Mouse (Mus musculus): Measurements from ENCODE around the gene Rbm43. TPM values are rescaled to one million over a fixed set of nuclear protein-coding genes. Genes with fewer than 3 reads are reported as not detected.

The Rbm43 gene
- polyA plus RNA-seq, 1 experiment = not detected

DNA sequence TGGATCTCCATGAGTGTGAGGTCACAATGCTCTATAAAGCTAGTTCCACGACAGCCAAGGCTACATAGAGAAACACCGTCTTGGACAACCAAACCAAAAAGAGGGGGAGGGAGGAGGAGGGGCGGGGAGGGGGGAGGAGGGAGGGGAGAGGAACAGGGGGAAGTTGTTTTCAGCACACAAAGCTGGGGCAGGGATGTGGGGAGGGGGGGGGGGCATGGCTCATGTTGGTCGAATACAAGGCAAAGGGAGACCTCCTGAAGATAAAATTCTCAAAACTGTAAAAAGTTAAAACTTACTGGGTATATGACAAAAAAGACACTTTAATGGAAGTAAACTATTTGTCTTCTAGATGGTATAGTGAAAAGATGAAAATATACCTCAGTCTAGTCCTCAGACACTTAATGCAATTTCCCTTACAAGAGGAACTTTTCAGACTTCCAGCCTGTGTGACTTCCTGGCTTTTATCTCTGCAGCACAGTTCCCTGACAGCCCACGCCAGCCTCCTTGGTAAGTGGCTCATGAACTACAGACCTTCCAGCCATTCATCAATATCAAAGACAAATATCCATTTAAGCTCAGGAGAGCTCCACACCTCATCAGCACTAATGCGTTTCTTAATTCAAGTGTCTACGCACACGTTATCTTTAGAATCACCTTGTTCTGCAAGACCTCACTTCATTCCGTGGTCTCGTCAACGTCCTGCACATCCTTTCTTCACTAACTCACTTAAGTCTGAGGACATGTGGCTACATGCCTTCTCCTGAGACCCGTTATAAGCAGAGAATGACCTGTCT lies 1.4 kb downstream of the Rbm43 start:
- no peak overlapping the region for H3K4me3 ChIP-seq (ENCODE audit: insufficient read depth, low read depth, low read length)
- 74% methylated on average over 12 of the region's 12 CpGs for WGBS
- no peaks in the 10 kb centered on the region; the same call in 1 of the 2 replicates for H3K4me1 ChIP-seq (ENCODE audit: control insufficient read depth, insufficient read depth, low read length)
- TF ChIP-seq POLR2A (IDR thresholded peaks at IDR 0.05; ENCODE audit: insufficient read depth, low read depth, low read length) = no peak
- TF ChIP-seq CTCF (IDR thresholded peaks at IDR 0.05; ENCODE audit: insufficient read depth, low read depth, low read length) = no peak
- no peak overlapping the region for H3K27ac ChIP-seq (ENCODE audit: insufficient read depth, low read depth, low read length)

DNA sequence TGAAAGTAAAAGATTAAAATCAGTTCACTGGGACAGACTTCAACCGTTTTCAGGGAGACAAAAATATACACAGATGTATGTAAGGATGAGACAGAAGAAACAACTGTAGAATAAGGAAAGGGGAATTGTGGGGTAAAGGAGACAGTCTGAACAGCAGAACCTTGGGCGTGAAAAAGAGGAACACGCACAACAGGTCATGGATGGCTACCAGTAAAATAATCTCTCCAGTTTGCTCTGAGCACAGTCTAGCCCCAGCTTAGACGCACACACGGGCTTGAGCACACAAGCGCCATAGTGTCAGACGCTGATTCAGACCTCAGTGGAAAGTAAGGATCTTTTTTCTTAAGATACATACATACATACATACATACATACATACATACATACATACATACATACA lies 3.7 kb downstream of the Rbm43 start:
- WGBS = 87% methylated on average over 7 of the region's 7 CpGs
- H3K4me3 ChIP-seq (ENCODE audit: insufficient read depth, low read depth, low read length) = no peak overlapping the region
- H3K27ac ChIP-seq (ENCODE audit: insufficient read depth, low read depth, low read length) = no peak overlapping the region
- no peaks in the 10 kb centered on the region; the same call in 1 of the 2 replicates for H3K4me1 ChIP-seq (ENCODE audit: control insufficient read depth, insufficient read depth, low read length)
- no peak for TF ChIP-seq CTCF (IDR thresholded peaks at IDR 0.05; ENCODE audit: insufficient read depth, low read depth, low read length)
- TF ChIP-seq POLR2A (IDR thresholded peaks at IDR 0.05; ENCODE audit: insufficient read depth, low read depth, low read length) = no peak

DNA sequence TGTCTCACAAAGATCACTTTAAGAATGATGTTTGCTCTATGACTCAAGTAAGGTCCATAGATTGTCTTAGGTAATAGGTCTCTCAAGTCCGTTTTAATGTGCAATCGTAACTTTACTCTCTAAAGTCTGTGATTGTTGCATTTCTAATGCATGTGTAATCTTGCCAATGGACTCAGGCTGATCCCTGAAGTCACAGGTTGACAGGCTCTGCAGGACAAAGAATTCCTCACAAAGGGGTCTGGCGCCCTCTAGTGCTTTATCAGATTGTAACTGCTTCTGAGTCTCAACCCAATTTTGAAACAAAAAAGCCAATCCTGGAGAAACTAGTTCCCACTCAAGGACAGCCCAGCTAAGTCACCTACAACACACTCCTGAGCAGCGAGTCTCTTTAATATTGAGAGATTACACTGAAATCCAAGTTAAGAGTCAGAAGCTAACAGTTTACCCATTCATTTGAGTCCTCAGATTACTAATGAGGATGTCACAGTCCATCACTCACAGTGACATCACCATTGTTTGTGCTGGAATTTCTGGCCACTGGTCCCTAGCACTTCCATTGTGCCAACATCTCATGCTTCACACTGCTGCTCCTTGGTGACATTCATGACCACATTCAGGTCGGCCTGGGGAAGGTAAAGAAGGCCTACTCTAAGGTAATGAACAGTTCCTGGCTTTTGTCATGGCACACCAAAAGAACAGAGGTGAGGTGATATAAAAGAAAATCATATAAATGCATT lies 19.9 kb downstream of the Rbm43 start:
- TF ChIP-seq POLR2A (IDR thresholded peaks at IDR 0.05; ENCODE audit: insufficient read depth, low read depth, low read length) = no peak
- no peak for TF ChIP-seq CTCF (IDR thresholded peaks at IDR 0.05; ENCODE audit: insufficient read depth, low read depth, low read length)
- no peaks in the 10 kb centered on the region for H3K4me1 ChIP-seq (ENCODE audit: control insufficient read depth, insufficient read depth, low read length)
- no peak overlapping the region for H3K4me3 ChIP-seq (ENCODE audit: insufficient read depth, low read depth, low read length)
- no peak overlapping the region for H3K27ac ChIP-seq (ENCODE audit: insufficient read depth, low read depth, low read length)
- WGBS = 13% methylated on average over 5 of the region's 5 CpGs

DNA sequence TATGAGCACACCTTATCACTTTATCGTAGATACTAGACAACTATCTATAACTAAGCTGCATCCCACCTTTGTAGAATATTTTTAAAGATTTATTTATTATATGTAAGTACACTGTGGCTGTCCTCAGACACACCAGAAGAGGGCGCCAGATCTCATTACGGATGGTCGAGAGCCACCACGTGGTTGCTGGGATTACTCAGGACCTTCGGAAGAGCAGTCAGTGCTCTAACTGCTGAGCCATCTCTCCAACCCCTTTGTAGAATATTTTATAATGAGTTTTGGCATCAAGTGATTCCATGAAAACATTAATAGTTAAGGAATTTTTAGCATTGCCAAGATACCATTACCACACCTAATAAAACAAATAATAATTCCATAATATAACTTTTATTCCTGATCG lies 20.4 kb downstream of the Rbm43 start:
- TF ChIP-seq POLR2A (IDR thresholded peaks at IDR 0.05; ENCODE audit: insufficient read depth, low read depth, low read length) = no peak
- TF ChIP-seq CTCF (IDR thresholded peaks at IDR 0.05; ENCODE audit: insufficient read depth, low read depth, low read length) = no peak
- 55% methylated on average over 7 of the region's 7 CpGs for WGBS
- H3K27ac ChIP-seq (ENCODE audit: insufficient read depth, low read depth, low read length) = no peak overlapping the region
- H3K4me3 ChIP-seq (ENCODE audit: insufficient read depth, low read depth, low read length) = no peak overlapping the region
- H3K4me1 ChIP-seq (ENCODE audit: control insufficient read depth, insufficient read depth, low read length) = no peaks in the 10 kb centered on the region

DNA sequence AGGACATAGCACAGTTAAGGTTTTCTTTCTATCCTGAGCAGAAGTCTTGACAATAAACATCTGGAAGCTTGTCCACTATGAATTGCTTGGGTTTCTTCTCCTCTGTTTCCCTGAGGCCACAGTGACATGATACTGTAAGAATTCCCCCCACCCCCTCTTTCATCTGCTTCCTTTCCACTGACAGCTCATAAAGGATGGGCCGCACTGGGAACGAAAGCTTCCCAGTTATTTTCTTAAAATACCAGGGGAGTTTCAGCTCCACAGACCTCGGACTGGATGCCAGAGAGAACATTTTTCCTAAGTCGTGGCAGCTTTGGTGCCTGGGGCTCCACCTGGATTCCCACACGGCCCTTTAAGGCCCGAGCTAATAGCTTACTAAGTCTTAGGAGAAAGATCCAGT lies 22.2 kb downstream of the Rbm43 start:
- Histone ChIP-seq H3K27ac (ENCODE audit: insufficient read depth, low read depth, low read length) (no peak overlapping the region), H3K4me3 (ENCODE audit: insufficient read depth, low read depth, low read length) (no peak overlapping the region), H3K4me1 (ENCODE audit: control insufficient read depth, insufficient read depth, low read length) (no peaks in the 10 kb centered on the region)
- WGBS = 68% methylated on average over 6 of the region's 6 CpGs
- TF ChIP-seq CTCF (IDR thresholded peaks at IDR 0.05; ENCODE audit: insufficient read depth, low read depth, low read length) = no peak
- no peak for TF ChIP-seq POLR2A (IDR thresholded peaks at IDR 0.05; ENCODE audit: insufficient read depth, low read depth, low read length)

DNA sequence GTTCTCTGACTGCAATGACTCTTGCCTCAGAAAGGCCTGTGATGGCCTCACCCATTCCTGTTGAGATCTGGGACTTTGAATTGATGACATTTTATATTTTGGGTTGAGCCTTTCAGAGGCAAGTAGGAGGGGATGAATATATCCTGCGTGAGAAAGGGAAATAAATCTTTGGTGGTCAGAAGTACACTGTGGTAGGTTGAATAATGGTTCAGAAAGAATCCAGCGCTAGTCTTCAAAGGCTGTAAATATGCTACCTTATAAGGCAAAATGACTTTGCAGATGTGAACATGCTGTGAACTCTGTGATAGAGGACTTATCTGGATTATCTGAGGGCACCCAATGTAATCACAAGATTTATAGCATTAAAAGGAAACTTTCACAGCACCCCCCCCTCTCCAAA lies 23.1 kb downstream of the Rbm43 start:
- no peak overlapping the region for H3K27ac ChIP-seq (ENCODE audit: insufficient read depth, low read depth, low read length)
- WGBS = 89% methylated on average over 2 of the region's 2 CpGs
- no peak overlapping the region for H3K4me3 ChIP-seq (ENCODE audit: insufficient read depth, low read depth, low read length)
- TF ChIP-seq CTCF (IDR thresholded peaks at IDR 0.05; ENCODE audit: insufficient read depth, low read depth, low read length) (no peak), POLR2A (IDR thresholded peaks at IDR 0.05; ENCODE audit: insufficient read depth, low read depth, low read length) (no peak)
- H3K4me1 ChIP-seq (ENCODE audit: control insufficient read depth, insufficient read depth, low read length) = peaks cover 3% of the 10 kb centered on the region; the same call in 1 of the 2 replicates

DNA sequence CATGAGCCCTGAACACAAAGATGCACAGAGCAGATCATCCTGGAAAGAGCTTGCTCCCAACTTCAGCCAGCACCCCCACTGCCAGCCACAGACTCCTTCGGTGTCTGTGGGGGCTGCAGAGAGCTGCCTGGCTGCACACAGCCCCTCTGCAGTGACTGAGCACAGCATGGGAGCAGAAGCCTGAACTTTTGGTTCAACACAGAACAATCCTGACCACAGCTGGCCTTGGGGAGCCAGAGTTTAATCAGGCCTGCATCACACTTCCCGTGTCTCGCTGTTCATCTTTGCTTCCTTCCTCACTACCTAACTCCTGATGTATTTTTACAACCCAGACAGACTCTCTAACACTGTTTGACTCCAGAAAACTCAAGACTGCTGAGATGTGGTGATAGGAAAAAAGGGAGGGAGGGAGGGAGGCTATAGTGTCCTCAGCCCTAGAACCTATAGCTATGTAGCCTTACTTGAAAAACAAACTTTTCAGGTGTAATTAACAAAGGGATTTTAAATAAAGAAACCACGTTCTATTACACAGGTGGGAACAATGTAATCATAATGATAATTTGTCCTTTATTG lies 27.3 kb downstream of the Rbm43 start:
- Histone ChIP-seq H3K27ac (ENCODE audit: insufficient read depth, low read depth, low read length) (no peak overlapping the region), H3K4me3 (ENCODE audit: insufficient read depth, low read depth, low read length) (no peak overlapping the region), H3K4me1 (ENCODE audit: control insufficient read depth, insufficient read depth, low read length) (peaks cover 3% of the 10 kb centered on the region; the same call in 1 of the 2 replicates)
- 70% methylated on average over 4 of the region's 4 CpGs for WGBS
- no peak for TF ChIP-seq POLR2A (IDR thresholded peaks at IDR 0.05; ENCODE audit: insufficient read depth, low read depth, low read length)

DNA sequence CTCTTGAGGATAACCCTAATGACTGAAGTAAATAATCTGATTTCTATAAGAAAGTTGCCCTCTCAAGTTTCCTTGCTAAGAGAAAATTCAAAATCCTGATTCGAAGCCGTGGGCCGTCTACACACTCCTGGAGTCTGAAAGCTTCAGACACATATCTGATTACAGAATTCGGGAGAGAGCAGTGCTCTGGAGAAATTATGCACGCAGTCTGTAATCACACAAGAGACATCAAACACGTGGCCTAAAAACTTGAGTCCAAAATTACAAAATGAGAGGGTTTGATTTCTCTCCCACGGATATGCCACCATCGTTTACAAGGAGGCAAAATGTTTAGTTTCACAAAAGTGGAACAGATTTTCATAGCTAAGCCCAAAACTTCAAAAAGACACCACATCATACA lies 29.3 kb downstream of the Rbm43 start:
- Histone ChIP-seq H3K4me1 (ENCODE audit: control insufficient read depth, insufficient read depth, low read length) (peaks cover 3% of the 10 kb centered on the region; the same call in 1 of the 2 replicates), H3K4me3 (ENCODE audit: insufficient read depth, low read depth, low read length) (no peak overlapping the region), H3K27ac (ENCODE audit: insufficient read depth, low read depth, low read length) (no peak overlapping the region)
- WGBS = 31% methylated on average over 8 of the region's 8 CpGs
- TF ChIP-seq CTCF (IDR thresholded peaks at IDR 0.05; ENCODE audit: insufficient read depth, low read depth, low read length) (no peak), POLR2A (IDR thresholded peaks at IDR 0.05; ENCODE audit: insufficient read depth, low read depth, low read length) (no peak)

DNA sequence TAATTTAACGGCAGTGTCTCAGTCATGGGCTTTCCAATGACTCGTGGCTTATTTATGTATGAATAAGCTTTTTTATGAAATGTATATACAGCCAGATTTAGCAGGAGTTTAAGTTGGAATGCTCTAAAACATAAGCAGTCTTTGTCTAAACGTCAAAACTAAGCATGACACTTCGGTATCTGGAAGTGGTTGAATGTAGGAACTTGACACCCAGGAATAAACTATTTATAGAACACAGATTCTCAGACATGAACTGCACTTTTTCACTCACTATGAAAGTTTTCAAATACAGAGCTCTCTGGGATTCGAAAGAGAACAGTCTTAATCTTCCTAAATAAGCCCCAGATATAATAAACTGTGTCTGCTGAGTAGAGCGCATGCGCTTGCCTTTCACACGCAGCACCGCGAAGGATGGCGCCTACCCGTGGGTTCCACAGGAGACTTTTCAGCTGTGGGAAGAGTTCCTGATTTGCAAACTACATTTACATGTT lies 42.5 kb downstream of the Rbm43 start:
- 89% methylated on average over 12 of the region's 12 CpGs for WGBS
- H3K4me1 ChIP-seq (ENCODE audit: control insufficient read depth, insufficient read depth, low read length) = no peaks in the 10 kb centered on the region
- H3K4me3 ChIP-seq (ENCODE audit: insufficient read depth, low read depth, low read length) = no peak overlapping the region
- TF ChIP-seq CTCF (IDR thresholded peaks at IDR 0.05; ENCODE audit: insufficient read depth, low read depth, low read length) (no peak), POLR2A (IDR thresholded peaks at IDR 0.05; ENCODE audit: insufficient read depth, low read depth, low read length) (no peak)
- no peak overlapping the region for H3K27ac ChIP-seq (ENCODE audit: insufficient read depth, low read depth, low read length)

Data from olfactory bulb, adult 2 months (tissue).